Mouse (Mus musculus) megakaryocyte, embryonic 14.5 days (primary cell): ENCODE results near the gene Gm28729.
"Not testable (repeated sequence)": the region's sequence is repeated elsewhere in the genome, so short reads cannot be mapped to it uniquely, and the experiment has no call there.

Experiments
- FLI1 ChIP-seq: IDR thresholded peaks from 2 replicates; pipeline ENCODE4 v1.6.1; 2012; ENCODE audit warnings: low read length, inconsistent platforms, mixed read lengths
- GATA1 ChIP-seq: IDR thresholded peaks from 3 replicates; pipeline ENCODE4 v1.6.1; 2012; ENCODE audit warnings: mixed read lengths, low read length, inconsistent platforms, borderline replicate concordance

DNA sequence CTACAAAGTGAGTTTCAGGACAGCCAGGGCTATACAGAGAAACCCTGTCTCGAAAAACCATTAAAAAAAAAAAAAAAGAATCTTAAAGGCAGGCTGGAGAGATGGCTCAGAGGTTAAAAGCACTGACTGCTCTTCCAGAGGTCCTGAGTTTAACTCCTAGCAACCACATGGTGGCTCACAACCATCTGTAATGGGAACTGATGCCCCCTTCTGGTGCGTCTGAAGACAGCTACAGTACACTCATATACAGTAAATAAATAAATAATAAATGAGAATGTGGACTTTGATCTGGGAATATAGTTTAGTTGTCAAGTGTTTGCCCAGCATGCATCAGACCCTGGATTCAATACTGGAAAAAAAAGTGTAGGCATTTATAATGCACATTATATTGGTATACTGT is 3.5 kb downstream of the Gm28729 start:
- not testable (repeated sequence) for TF ChIP-seq GATA1, FLI1
